Mouse (Mus musculus) adrenal gland, postnatal 14 days (tissue): ENCODE results near the gene Ttc38. TPM values are rescaled to one million over a fixed set of nuclear protein-coding genes. Genes with fewer than 3 reads are reported as not detected.
A peak's percentile ranks its signal among the peaks of the same experiment; 100 is the strongest.

ENCODE experiments used
- DNase-seq: peaks from one replicate; pipeline ENCODE4 v3.0.0; 2021; ENCODE audit warnings: mixed read lengths
- total RNA-seq: library from RNA; stranded (reverse); gene quantifications from 2 replicates; pipeline ENCODE4 v1.2.3, GENCODE M21; 2021

Ttc38 gene
- total RNA-seq, 1 experiment from 2014 or later = 28.2 TPM

DNA sequence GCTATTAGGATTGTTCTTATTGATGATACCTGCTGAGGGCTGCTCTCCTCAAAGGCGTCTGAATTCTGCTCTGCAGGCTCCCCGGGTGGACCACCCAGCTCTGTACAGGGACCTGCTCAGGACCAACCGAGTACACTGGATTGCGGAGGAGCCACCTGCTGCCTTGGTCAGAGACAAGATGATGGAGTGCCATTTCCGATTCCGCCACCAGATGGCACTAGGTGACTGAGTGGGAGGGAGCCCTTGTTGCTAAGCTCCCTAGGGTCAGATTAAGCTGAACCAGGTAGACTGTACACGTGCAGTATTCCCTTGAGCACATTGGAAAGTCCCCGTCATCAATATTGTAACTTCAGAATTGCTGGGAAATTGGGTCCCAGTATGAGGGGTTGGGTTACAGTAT lies 64.2 kb downstream of the Ttc38 start:
- DNase-seq = peak; percentile 88

DNA sequence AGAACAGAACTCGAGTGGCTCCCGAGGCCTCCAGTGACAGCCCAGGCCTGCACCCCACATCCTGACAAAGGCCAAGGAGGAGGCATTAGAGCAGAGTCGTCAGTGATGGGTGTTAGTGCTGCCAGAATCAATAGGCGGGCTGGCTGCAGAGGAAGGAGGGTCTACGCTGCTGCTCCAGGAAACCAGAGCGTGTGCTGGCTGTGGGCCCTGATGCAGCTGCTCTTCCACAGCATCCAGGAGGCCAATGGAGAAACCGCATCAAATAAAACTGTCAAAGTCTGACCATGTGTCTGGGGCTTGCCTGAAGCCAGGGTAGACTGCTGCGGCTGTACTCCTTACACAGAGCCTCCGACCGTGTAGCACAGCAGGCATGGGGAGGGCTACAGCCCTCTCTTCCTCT lies 65.0 kb downstream of the Ttc38 start:
- DNase-seq = no peak

DNA sequence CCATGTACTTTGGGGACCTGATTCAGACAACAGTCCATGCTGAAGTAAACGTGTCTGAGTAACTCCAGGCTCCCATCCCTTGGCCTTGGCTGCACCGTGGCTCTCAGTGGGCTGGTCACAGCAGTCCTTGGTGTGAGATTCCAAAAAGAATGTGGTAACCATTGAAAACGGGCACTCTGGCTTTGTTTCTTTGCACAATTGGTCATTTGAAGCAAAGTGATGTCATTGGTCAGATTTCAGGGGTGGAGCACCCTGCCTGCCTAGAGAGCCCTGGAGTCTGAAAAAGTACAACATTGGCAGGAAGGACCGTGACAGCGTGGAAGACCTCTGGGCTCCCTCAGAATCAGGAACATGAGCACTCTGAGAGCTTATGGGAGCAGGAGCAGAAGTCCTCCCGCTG lies 67.3 kb downstream of the Ttc38 start:
- peak; percentile 58 for DNase-seq

DNA sequence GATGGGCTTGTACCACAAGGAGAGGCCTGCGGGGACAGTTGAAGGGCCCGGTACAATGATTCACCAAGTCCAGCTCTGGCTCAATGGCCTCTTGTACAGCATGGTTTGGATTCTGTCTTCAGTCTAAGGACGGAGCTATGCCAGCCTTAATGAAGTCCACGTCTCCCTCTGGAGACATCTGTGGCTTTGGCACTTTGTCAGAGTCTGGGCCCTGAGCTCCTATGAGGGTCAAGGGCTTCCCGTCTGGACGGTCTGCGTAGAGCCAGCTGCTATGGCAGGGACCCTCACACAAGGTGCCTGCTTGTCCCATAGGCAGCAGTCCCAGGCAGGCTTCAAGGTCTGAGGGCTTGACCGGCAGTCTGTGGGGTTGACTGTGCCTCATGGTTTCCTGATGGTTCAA lies 68.2 kb downstream of the Ttc38 start:
- DNase-seq = peak; percentile 54

GRCm38 (mm10) chr15:85900801-85901200 lies 68.7 kb downstream of the Ttc38 start:
- peak; percentile 60 for DNase-seq

DNA sequence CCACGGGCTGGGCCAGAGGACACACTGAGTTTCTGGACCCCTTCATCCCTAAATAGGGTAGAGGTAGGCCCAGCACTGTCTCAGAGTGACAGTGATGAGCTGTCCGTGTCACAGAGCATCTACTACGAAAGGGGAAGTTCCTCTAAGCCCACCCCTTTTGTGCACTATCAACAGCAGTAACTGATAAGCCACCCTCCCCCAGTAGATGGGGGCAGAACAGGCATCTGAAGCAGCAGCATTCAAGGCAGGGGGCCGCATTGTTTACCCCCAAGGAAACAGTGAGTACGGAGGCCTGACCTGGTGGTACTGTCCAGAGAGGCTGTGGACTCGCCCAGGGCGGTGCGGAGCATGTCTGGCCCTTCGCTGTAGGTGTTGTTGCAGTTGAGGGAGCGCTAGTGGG lies 70.4 kb downstream of the Ttc38 start:
- no peak for DNase-seq

DNA sequence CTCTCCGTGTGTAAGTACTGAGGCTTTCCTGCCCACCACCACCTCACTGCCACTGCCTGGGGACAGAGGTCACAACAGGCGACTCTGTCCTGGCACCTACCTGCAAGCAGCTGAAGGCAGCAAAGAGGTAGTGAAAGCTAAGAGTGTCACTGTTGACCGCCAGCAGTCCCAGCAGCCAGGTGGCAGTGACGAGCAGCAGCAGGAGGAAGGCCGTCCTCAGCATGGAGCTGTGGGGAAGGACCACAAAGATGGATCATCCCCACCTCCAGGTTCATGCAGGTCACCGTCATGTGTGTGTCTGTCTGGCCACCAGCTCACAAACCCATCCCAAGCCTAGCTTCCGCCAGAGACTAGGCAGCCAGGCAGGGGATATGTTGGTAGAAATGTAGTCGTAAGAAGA lies 71.7 kb downstream of the Ttc38 start:
- no peak for DNase-seq

Other genes with a start within 250 kb of the Ttc38 start
- 0.30 and 0.75 TPM in 2 replicates for gene Wnt7b, start 249.8 kb upstream of the Ttc38 start, total RNA-seq
- 63.3 and 84.9 TPM in 2 replicates for gene Ppara, start 97.3 kb upstream of the Ttc38 start, total RNA-seq
- gene Cdpf1, start 20.6 kb upstream of the Ttc38 start, total RNA-seq = 17.9 and 20.2 TPM in 2 replicates
- gene Pkdrej, start 10.6 kb upstream of the Ttc38 start, total RNA-seq = 0.15 and 0.34 TPM in 2 replicates
- gene Gtse1, start 27.4 kb downstream of the Ttc38 start, total RNA-seq = 4.4 and 4.6 TPM in 2 replicates
- gene Trmu, start 47.0 kb downstream of the Ttc38 start, total RNA-seq = 32.1 and 34.9 TPM in 2 replicates
- 4.5 and 4.6 TPM in 2 replicates for gene Celsr1, start 201.5 kb downstream of the Ttc38 start, total RNA-seq
- 16.1 and 17.5 TPM in 2 replicates for gene Gramd4, start 225.4 kb downstream of the Ttc38 start, total RNA-seq